Mouse (Mus musculus): Measurements from ENCODE around the gene Nipal4. TPM values are rescaled to one million over a fixed set of nuclear protein-coding genes. Genes with fewer than 3 reads are reported as not detected.

Gene Nipal4
- polyA plus RNA-seq, 1 experiment = 0.57 TPM

GRCm38 (mm10) chr11:46205639-46206409 lies 39.5 kb upstream of the Nipal4 start:
- Histone ChIP-seq H3K27ac (ENCODE audit: insufficient read depth, low read length) (no peak overlapping the region), H3K36me3 (ENCODE audit: control insufficient read depth, insufficient read depth, low read length) (peaks cover 50% of the 10 kb centered on the region), H3K4me1 (ENCODE audit: control insufficient read depth, insufficient read depth, insufficient read length) (no peaks in the 10 kb centered on the region), H3K4me3 (ENCODE audit: extremely low read depth, insufficient read depth, insufficient read length) (no peak overlapping the region), H3K27me3 (ENCODE audit: control insufficient read depth, insufficient read depth, low read length) (no peaks in the 10 kb centered on the region)
- WGBS = 85% methylated on average over 17 of the region's 17 CpGs
- TF ChIP-seq POLR2A (IDR thresholded peaks at IDR 0.05; ENCODE audit: low read depth, low read length) = no peak
- no peak for TF ChIP-seq CTCF (IDR thresholded peaks at IDR 0.05; ENCODE audit: extremely low read depth, insufficient read depth, insufficient read length, insufficient replicate concordance)
- DNase-seq (ENCODE audit: low read depth in 1 of 2, low spot score in 2 of 2) = no peak

- Histone ChIP-seq H3K27me3 (ENCODE audit: control insufficient read depth, insufficient read depth, low read length) (no peaks in the 10 kb centered on the region), H3K36me3 (ENCODE audit: control insufficient read depth, insufficient read depth, low read length) (peaks cover 54% of the 10 kb centered on the region), H3K27ac (ENCODE audit: insufficient read depth, low read length) (no peak overlapping the region), H3K4me3 (ENCODE audit: extremely low read depth, insufficient read depth, insufficient read length) (no peak overlapping the region), H3K4me1 (ENCODE audit: control insufficient read depth, insufficient read depth, insufficient read length) (no peaks in the 10 kb centered on the region)
- TF ChIP-seq POLR2A (IDR thresholded peaks at IDR 0.05; ENCODE audit: low read depth, low read length) (no peak), CTCF (IDR thresholded peaks at IDR 0.05; ENCODE audit: extremely low read depth, insufficient read depth, insufficient read length, insufficient replicate concordance) (no peak)
- 94% methylated on average over 9 of the region's 9 CpGs for WGBS
- DNase-seq (ENCODE audit: low read depth in 1 of 2, low spot score in 2 of 2) = no peak
Measured at GRCm38 (mm10) chr11:46204841-46205240, 38.5 kb upstream of the Nipal4 start.

- no peaks in the 10 kb centered on the region for H3K4me1 ChIP-seq (ENCODE audit: control insufficient read depth, insufficient read depth, insufficient read length)
- H3K36me3 ChIP-seq (ENCODE audit: control insufficient read depth, insufficient read depth, low read length) = peaks cover 58% of the 10 kb centered on the region
- H3K27ac ChIP-seq (ENCODE audit: insufficient read depth, low read length) = no peak overlapping the region
- DNase-seq (ENCODE audit: low read depth in 1 of 2, low spot score in 2 of 2) = no peak
- 91% methylated on average over 10 of the region's 10 CpGs for WGBS
- no peak for TF ChIP-seq CTCF (IDR thresholded peaks at IDR 0.05; ENCODE audit: extremely low read depth, insufficient read depth, insufficient read length, insufficient replicate concordance)
- no peak for TF ChIP-seq POLR2A (IDR thresholded peaks at IDR 0.05; ENCODE audit: low read depth, low read length)
- H3K27me3 ChIP-seq (ENCODE audit: control insufficient read depth, insufficient read depth, low read length) = no peaks in the 10 kb centered on the region
- H3K4me3 ChIP-seq (ENCODE audit: extremely low read depth, insufficient read depth, insufficient read length) = no peak overlapping the region
Measured at GRCm38 (mm10) chr11:46202547-46202887, 36.2 kb upstream of the Nipal4 start.

GRCm38 (mm10) chr11:46201636-46202546 lies 35.6 kb upstream of the Nipal4 start:
- no peak overlapping the region for H3K4me3 ChIP-seq (ENCODE audit: extremely low read depth, insufficient read depth, insufficient read length)
- no peaks in the 10 kb centered on the region for H3K27me3 ChIP-seq (ENCODE audit: control insufficient read depth, insufficient read depth, low read length)
- H3K27ac ChIP-seq (ENCODE audit: insufficient read depth, low read length) = no peak overlapping the region
- no peak for DNase-seq (ENCODE audit: low read depth in 1 of 2, low spot score in 2 of 2)
- WGBS = 88% methylated on average over 20 of the region's 20 CpGs
- H3K36me3 ChIP-seq (ENCODE audit: control insufficient read depth, insufficient read depth, low read length) = peaks cover 56% of the 10 kb centered on the region
- no peak for TF ChIP-seq CTCF (IDR thresholded peaks at IDR 0.05; ENCODE audit: extremely low read depth, insufficient read depth, insufficient read length, insufficient replicate concordance)
- TF ChIP-seq POLR2A (IDR thresholded peaks at IDR 0.05; ENCODE audit: low read depth, low read length) = no peak
- no peaks in the 10 kb centered on the region for H3K4me1 ChIP-seq (ENCODE audit: control insufficient read depth, insufficient read depth, insufficient read length)

- H3K27me3 ChIP-seq (ENCODE audit: control insufficient read depth, insufficient read depth, low read length) = no peaks in the 10 kb centered on the region
- no peak for DNase-seq (ENCODE audit: low read depth in 1 of 2, low spot score in 2 of 2)
- no peak overlapping the region for H3K27ac ChIP-seq (ENCODE audit: insufficient read depth, low read length)
- H3K4me3 ChIP-seq (ENCODE audit: extremely low read depth, insufficient read depth, insufficient read length) = no peak overlapping the region
- 92% methylated on average over 11 of the region's 11 CpGs for WGBS
- H3K4me1 ChIP-seq (ENCODE audit: control insufficient read depth, insufficient read depth, insufficient read length) = no peaks in the 10 kb centered on the region
- peaks cover 60% of the 10 kb centered on the region for H3K36me3 ChIP-seq (ENCODE audit: control insufficient read depth, insufficient read depth, low read length)
- no peak for TF ChIP-seq POLR2A (IDR thresholded peaks at IDR 0.05; ENCODE audit: low read depth, low read length)
- TF ChIP-seq CTCF (IDR thresholded peaks at IDR 0.05; ENCODE audit: extremely low read depth, insufficient read depth, insufficient read length, insufficient replicate concordance) = no peak
Measured at GRCm38 (mm10) chr11:46200664-46201063, 34.4 kb upstream of the Nipal4 start.

GRCm38 (mm10) chr11:46194175-46194574 lies 27.9 kb upstream of the Nipal4 start:
- Histone ChIP-seq H3K27ac (ENCODE audit: insufficient read depth, low read length) (no peak overlapping the region), H3K4me1 (ENCODE audit: control insufficient read depth, insufficient read depth, insufficient read length) (no peaks in the 10 kb centered on the region), H3K36me3 (ENCODE audit: control insufficient read depth, insufficient read depth, low read length) (peaks cover 31% of the 10 kb centered on the region), H3K4me3 (ENCODE audit: extremely low read depth, insufficient read depth, insufficient read length) (no peak overlapping the region), H3K27me3 (ENCODE audit: control insufficient read depth, insufficient read depth, low read length) (no peaks in the 10 kb centered on the region)
- no peak for DNase-seq (ENCODE audit: low read depth in 1 of 2, low spot score in 2 of 2)
- TF ChIP-seq POLR2A (IDR thresholded peaks at IDR 0.05; ENCODE audit: low read depth, low read length) = no peak
- no peak for TF ChIP-seq CTCF (IDR thresholded peaks at IDR 0.05; ENCODE audit: extremely low read depth, insufficient read depth, insufficient read length, insufficient replicate concordance)
- 92% methylated on average over 4 of the region's 4 CpGs for WGBS

Measured in spleen, adult 2 months (tissue).